Mouse (Mus musculus) olfactory bulb, adult 2 months (tissue): Measurements from ENCODE around the gene Fam49a. TPM values are rescaled to one million over a fixed set of nuclear protein-coding genes. Genes with fewer than 3 reads are reported as not detected.

ENCODE experiments used
- H3K27ac ChIP-seq: fragments of 200-500 bp; 2 replicates; pipeline ENCODE4 v1.5.1; 2012; ENCODE audit warnings: low read depth, low read length; ENCODE audit not compliant: insufficient read depth
- H3K4me1 ChIP-seq: fragments of 200-500 bp; 2 replicates; pipeline ENCODE4 v1.6.1; 2012; ENCODE audit warnings: low read length; ENCODE audit not compliant: control insufficient read depth, insufficient read depth
- H3K4me3 ChIP-seq: fragments of 200-500 bp; 2 replicates; pipeline ENCODE4 v1.5.1; 2012; ENCODE audit warnings: mild to moderate bottlenecking, low read depth, low read length, moderate library complexity; ENCODE audit not compliant: insufficient read depth
- CTCF ChIP-seq: fragments of 200-500 bp; IDR thresholded peaks from 2 replicates; pipeline ENCODE4 v1.5.1; 2012; ENCODE audit warnings: low read depth, mild to moderate bottlenecking, low read length, moderate library complexity; ENCODE audit not compliant: insufficient read depth
- POLR2A ChIP-seq: fragments of 200-500 bp; IDR thresholded peaks from 2 replicates; pipeline ENCODE4 v1.6.1; 2012; ENCODE audit warnings: mild to moderate bottlenecking, low read depth, low read length, moderate library complexity; ENCODE audit not compliant: insufficient read depth
- WGBS: fragments of 180-500 bp; shearing (Covaris S2); methylation state at CpG from one replicate; pipeline ENCODE4 v1.1.7; 2018; 5-methylcytosine and 5-hydroxymethylcytosine counted together
- polyA plus RNA-seq: library from polyadenylated mRNA; stranded (reverse); fragments of >200 nt; gene quantifications from 2 replicates; pipeline ENCODE4 v1.2.4, GENCODE M21; 2012; ENCODE audit warnings: low replicate concordance; ENCODE audit not compliant: missing spikeins, insufficient read depth, insufficient read length

The Fam49a gene
- polyA plus RNA-seq, 1 experiment, result not detected

DNA sequence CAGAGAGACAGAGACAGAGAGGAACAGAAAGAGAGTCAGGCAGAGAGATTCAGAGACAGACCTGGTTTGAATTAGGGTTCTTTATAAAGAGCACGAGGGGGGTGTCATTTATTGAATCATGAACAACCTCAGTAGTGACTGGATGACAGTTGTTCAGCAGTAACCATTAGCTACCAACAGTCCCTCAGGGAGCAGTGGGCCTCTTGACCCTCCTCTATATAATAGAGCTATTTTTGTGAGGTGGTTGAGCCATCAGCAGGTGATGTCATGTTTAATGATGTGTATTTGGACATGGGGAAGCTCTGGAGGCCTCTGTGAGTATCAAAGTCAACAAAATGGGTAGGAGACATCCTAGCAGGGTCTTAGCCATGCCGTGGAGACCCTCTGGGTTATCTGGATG, 39.2 kb downstream of the Fam49a start:
- H3K27ac ChIP-seq, result no peak overlapping the region
- H3K4me3 ChIP-seq, result no peak overlapping the region
- no peak for TF ChIP-seq POLR2A
- TF ChIP-seq CTCF, result no peak
- peaks cover 16% of the 10 kb centered on the region for H3K4me1 ChIP-seq
- 84% methylated on average over 2 of the region's 2 CpGs for WGBS

DNA sequence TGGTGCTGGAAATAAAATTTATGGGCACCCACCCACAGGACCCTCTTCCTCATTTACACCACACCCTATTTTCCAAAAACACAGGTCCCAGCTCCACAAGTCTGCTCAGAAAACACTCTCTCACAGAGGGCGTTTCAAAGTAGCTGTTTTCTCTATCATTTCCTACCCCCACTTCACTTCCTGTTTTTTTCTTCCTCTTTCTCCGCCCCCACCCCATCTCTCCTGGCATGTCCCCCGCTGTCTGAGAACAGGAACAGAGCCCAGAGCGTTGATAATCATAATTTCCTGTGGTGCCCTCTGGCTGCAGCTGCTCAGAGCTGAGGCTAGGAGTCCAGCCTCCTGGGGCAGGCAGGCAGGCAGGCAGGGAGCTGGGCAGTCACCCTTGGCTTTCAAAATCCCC, 39.9 kb downstream of the Fam49a start:
- no peak overlapping the region for H3K27ac ChIP-seq
- TF ChIP-seq POLR2A (no peak), CTCF (no peak)
- H3K4me1 ChIP-seq, result peaks cover 21% of the 10 kb centered on the region
- WGBS, result 17% methylated on average over 4 of the region's 4 CpGs
- no peak overlapping the region for H3K4me3 ChIP-seq

DNA sequence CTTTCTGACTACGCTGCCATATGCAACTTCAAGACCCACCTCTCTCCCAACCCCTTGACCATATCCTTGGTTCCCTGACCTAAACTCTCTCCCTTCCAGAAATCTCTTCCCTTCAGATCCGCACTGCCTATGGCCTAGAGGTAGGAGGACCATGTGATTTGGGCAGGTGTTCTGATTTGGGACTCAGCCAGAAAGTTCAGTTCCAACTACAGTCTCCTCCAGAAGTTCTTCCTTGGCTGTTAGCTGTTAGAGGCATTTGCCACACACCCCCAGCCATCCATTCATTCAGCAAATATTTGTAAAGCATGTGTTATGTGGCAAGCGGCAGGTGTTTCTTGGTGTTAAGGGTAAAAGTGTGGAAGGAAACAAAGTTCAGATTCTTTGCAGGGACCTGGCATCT, 44.3 kb downstream of the Fam49a start:
- Histone ChIP-seq H3K4me3 (no peak overlapping the region), H3K4me1 (peaks cover 13% of the 10 kb centered on the region), H3K27ac (no peak overlapping the region)
- 89% methylated on average over 3 of the region's 3 CpGs for WGBS
- TF ChIP-seq POLR2A, result no peak
- no peak for TF ChIP-seq CTCF

DNA sequence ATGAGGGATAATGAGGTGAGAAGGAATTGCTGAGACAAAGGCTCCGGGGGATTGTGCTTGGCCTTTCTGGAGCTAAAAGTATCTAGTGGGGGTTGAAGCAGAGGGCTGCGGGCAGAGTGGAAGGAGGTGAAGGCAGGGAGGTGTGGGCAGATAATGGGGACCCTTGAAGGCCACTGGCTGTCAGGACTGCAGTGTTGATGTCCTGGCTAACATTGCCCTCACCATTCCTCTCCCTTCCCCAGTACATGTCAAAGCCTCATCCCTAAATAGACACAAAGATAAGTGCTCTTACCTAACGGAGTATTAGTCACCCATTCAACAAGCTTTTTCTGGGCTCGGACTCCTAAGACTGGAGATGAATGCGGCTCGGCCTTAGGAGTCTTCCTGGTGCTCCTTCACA, 44.9 kb downstream of the Fam49a start:
- 45% methylated on average over 6 of the region's 6 CpGs for WGBS
- H3K27ac ChIP-seq, result no peak overlapping the region
- TF ChIP-seq CTCF (no peak), POLR2A (no peak)
- H3K4me3 ChIP-seq, result no peak overlapping the region
- H3K4me1 ChIP-seq, result peaks cover 10% of the 10 kb centered on the region

DNA sequence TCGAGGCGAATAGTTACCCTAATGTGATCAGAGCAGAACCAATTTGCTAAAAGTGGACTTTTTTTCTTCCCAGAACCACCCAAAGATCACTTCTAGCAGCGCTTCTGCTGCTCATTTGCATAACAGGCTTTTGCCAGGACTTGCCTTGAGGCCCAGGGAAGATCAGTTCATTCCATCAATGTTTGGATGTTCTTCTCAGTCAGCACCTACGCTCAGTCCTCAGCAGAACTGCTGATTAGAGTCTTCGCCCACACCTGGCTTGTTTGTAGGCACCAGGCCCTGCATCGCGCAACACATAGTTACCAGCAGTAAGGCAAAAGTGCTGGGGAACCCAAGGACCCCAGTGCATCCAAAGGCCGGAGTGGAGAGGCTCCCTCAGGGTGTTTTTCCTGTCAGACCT, 45.3 kb downstream of the Fam49a start:
- WGBS, result 80% methylated on average over 8 of the region's 8 CpGs
- H3K4me1 ChIP-seq, result peaks cover 10% of the 10 kb centered on the region
- no peak overlapping the region for H3K4me3 ChIP-seq
- TF ChIP-seq POLR2A (no peak), CTCF (no peak)
- no peak overlapping the region for H3K27ac ChIP-seq

DNA sequence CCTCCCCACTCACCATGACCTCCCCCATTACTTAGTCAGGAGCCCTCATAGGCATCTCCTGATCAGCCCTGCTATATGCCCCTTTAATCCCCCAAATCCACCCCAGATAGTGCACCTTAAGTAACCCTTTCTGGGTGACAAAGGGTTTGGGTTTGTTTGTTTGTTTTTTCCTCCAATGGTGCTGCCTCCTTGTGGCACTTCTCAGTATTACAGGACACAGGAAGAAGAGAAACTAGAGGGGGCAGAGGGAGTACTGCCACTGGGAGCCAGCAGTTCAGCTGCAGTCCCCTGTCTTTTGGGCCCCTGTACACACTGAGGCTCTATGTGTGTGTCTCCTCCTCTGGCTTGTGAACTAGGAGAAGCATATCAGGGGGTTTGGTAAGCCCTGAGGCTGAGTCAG, 51.5 kb downstream of the Fam49a start:
- TF ChIP-seq POLR2A, result no peak
- peak; percentile 21; the same call in 1 of the 2 replicates for TF ChIP-seq CTCF
- no peak overlapping the region for H3K27ac ChIP-seq
- no peak overlapping the region for H3K4me3 ChIP-seq
- peaks cover 36% of the 10 kb centered on the region for H3K4me1 ChIP-seq

DNA sequence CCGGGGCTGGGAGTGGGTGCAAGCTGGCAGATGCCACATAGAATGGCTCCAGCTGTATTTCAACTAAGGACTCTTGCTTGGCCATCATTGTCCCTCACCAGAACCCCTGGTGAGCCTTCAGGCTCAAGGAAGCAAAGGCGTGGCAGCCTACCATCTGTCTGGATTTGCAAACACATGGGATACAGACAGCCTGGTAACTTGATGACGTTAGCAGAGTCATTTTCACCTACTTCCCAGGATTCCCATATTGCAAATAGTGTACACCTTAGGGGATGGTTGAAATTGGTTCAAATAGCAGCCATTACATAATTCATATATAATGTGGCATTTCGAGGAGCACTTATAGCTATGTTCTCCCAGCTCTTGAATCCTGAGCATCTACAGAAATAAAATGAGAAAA, 52.0 kb downstream of the Fam49a start:
- no peak overlapping the region for H3K27ac ChIP-seq
- WGBS, result 76% methylated on average over 4 of the region's 4 CpGs
- TF ChIP-seq POLR2A (no peak), CTCF (no peak)

DNA sequence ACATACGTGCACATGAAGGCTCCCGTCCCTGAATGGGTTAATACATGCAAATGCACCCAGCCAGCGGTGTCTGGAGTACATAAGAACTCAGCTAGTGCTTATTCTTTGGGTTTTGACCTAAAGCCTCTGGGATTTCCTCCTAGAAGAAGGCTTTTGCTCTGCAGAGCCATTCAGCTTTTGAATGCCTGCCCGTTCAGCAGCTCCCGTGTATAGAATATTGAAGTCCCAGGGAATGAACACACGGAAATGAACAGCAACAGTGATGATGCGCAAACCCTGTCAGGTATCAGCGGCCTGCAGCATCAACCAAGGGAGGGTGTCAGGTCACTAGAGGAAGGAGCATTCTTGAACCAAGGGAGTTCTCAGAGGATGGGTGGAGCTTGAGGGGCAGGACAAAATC, 52.4 kb downstream of the Fam49a start:
- no peak overlapping the region for H3K27ac ChIP-seq
- H3K4me3 ChIP-seq, result no peak overlapping the region
- peaks cover 37% of the 10 kb centered on the region for H3K4me1 ChIP-seq
- WGBS, result 54% methylated on average over 8 of the region's 8 CpGs
- no peak for TF ChIP-seq CTCF
- TF ChIP-seq POLR2A, result no peak

More for the DNA sequence above, 52.0 kb downstream of the Fam49a start:
- peaks cover 37% of the 10 kb centered on the region for H3K4me1 ChIP-seq
- H3K4me3 ChIP-seq, result no peak overlapping the region

DNA sequence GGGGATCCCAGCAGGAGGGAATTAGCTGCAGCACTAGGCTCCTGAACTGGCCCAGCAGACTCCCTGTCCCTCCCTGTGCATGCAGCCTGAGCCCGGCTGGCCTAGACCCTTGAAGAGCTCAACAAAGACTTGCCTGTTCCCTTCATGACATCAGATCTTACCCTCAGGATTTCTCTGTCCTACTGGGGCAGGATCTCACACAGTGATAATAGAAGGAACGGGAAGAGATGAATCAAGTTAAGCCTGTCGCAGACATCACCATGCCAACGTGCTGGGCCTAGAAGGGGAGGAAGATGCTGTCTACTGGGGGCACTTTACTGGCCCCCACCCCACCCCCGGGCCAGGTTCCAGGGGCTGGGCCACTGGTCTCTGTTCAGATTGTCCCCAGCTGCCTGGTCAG, 53.1 kb downstream of the Fam49a start:
- Histone ChIP-seq H3K4me3 (no peak overlapping the region), H3K4me1 (peaks cover 37% of the 10 kb centered on the region), H3K27ac (peak overlapping the region; percentile 16; the same call in 1 of the 2 replicates)
- TF ChIP-seq CTCF, result no peak
- no peak for TF ChIP-seq POLR2A
- WGBS, result 42% methylated on average over 5 of the region's 5 CpGs

DNA sequence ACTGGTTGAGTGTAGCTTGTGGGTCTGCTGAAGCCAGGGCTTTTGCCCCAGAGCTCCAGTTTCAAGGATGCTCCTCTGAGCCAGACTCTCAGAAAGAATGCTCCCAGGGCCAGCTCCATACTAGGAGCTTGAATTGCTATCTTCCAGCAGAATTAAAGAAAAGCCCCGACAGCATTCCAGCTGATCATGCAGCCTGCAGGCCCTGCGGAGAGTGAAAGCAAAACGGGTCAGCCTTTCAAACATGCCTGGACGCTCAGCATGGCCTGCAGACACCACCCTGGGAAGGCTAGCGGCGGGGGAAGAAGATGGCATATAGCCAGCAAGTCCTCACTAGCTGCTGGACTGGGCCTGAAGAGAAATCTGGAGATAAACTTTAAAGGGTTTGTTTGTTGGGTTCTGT, 55.0 kb downstream of the Fam49a start:
- Histone ChIP-seq H3K4me3 (no peak overlapping the region), H3K27ac (peak overlapping the region; percentile 38; the same call in 1 of the 2 replicates), H3K4me1 (peaks cover 35% of the 10 kb centered on the region)
- 39% methylated on average over 6 of the region's 6 CpGs for WGBS
- TF ChIP-seq POLR2A (no peak), CTCF (no peak)
